Mouse (Mus musculus) hindbrain, embryonic 13.5 days (tissue): Measurements from ENCODE around the gene Fam3a. TPM values are rescaled to one million over a fixed set of nuclear protein-coding genes. Genes with fewer than 3 reads are reported as not detected.
"Not testable (repeated sequence)": the region's sequence is repeated elsewhere in the genome, so short reads cannot be mapped to it uniquely, and the experiment has no call there.

Experiments
- ATAC-seq: fragments of 200-750 bp; cut with Nextera tagmentation; 2 replicates; pipeline ENCODE4 v1.8.0; 2017; ENCODE audit warnings: moderate TSS enrichment; ENCODE audit not compliant: low FRiP score
- H3K27ac ChIP-seq: fragments of 300-500 bp; sonication (generic); 2 replicates; pipeline ENCODE4 v1.5.1; 2015; ENCODE audit warnings: inconsistent platforms, mild to moderate bottlenecking, moderate library complexity
- H3K27me3 ChIP-seq: fragments of 300-500 bp; sonication (generic); 2 replicates; pipeline ENCODE4 v1.6.1; 2015; ENCODE audit warnings: mild to moderate bottlenecking, inconsistent platforms
- H3K36me3 ChIP-seq: fragments of 300-500 bp; sonication (generic); 2 replicates; pipeline ENCODE4 v1.6.1; 2015; ENCODE audit warnings: mild to moderate bottlenecking, inconsistent platforms
- H3K4me1 ChIP-seq: fragments of 300-500 bp; sonication (generic); replicated peaks from 2 replicates; pipeline ENCODE4 v1.6.1; 2015; ENCODE audit warnings: inconsistent platforms
- H3K4me2 ChIP-seq: fragments of 300-500 bp; sonication (generic); 2 replicates; pipeline ENCODE4 v1.6.1; 2015; ENCODE audit warnings: inconsistent platforms, mild to moderate bottlenecking, moderate library complexity
- H3K4me3 ChIP-seq: fragments of 300-500 bp; sonication (generic); 2 replicates; pipeline ENCODE4 v1.5.1; 2015; ENCODE audit warnings: mild to moderate bottlenecking, inconsistent platforms
- H3K9ac ChIP-seq: fragments of 300-500 bp; sonication (generic); 2 replicates; pipeline ENCODE4 v1.6.1; 2015; ENCODE audit warnings: mild to moderate bottlenecking, inconsistent platforms
- H3K9me3 ChIP-seq: fragments of 300-500 bp; sonication (generic); 2 replicates; pipeline ENCODE4 v1.6.1; 2016; ENCODE audit warnings: inconsistent platforms
- WGBS: fragments of 180-500 bp; shearing (Covaris S2); methylation state at CpG from one replicate; pipeline ENCODE4 v1.1.7; 2015; 5-methylcytosine and 5-hydroxymethylcytosine counted together
- polyA plus RNA-seq: library from polyadenylated mRNA; unstranded; fragments of >200 nt; fragmentation: Nextera tagmentation; extraction: Ambion mirVana; gene quantifications from 2 replicates; pipeline ENCODE4 v1.2.1, GENCODE M21; 2015

Fam3a gene
- polyA plus RNA-seq, 1 experiment from 2014 or later, result 36.5 TPM

GRCm38 (mm10) chrX:74384451-74384850 is 8.6 kb downstream of the Fam3a start:
- 81% methylated on average over 2 of the region's 2 CpGs for WGBS
- Histone ChIP-seq H3K4me1 (no peaks in the 10 kb centered on the region), H3K9me3 (no peaks in the 10 kb centered on the region), H3K9ac (no peak overlapping the region), H3K4me2 (no peak overlapping the region), H3K36me3 (peaks cover 19% of the 10 kb centered on the region), H3K27me3 (no peaks in the 10 kb centered on the region), H3K27ac (no peak overlapping the region), H3K4me3 (no peak overlapping the region)
- no peak for ATAC-seq

GRCm38 (mm10) chrX:74372888-74373549 is 20.1 kb downstream of the Fam3a start, which contains the start of the genes Ubl4a and Slc10a3:
Gene Ubl4a, minus strand, starts transcription at chrX:74373218.
Gene Slc10a3, minus strand, starts transcription at chrX:74373349.
- WGBS, result 20% methylated on average over 32 of the region's 32 CpGs
- H3K36me3 ChIP-seq, result no peaks in the 10 kb centered on the region
- peak within 1 kb of the TSS; percentile 62 for H3K4me2 ChIP-seq
- peak within 1 kb of the TSS; percentile 43 for H3K4me3 ChIP-seq
- no peaks in the 10 kb centered on the region for H3K27me3 ChIP-seq
- ATAC-seq, result peak; percentile 92
- H3K9ac ChIP-seq, result peak within 1 kb of the TSS; percentile 65
- H3K27ac ChIP-seq, result no peak within 1 kb of the TSS
- no peaks in the 10 kb centered on the region for H3K9me3 ChIP-seq
- H3K4me1 ChIP-seq, result peaks cover 9% of the 10 kb centered on the region; the same call in 1 of the 2 replicates

GRCm38 (mm10) chrX:74368209-74368909 is 24.7 kb downstream of the Fam3a start:
- Histone ChIP-seq H3K27me3 (no peaks in the 10 kb centered on the region), H3K4me3 (peak overlapping the region; percentile 59), H3K36me3 (no peaks in the 10 kb centered on the region), H3K4me2 (peak overlapping the region; percentile 65), H3K27ac (peak overlapping the region; percentile 80), H3K4me1 (peaks cover 21% of the 10 kb centered on the region), H3K9ac (peak overlapping the region; percentile 82), H3K9me3 (no peaks in the 10 kb centered on the region)
- ATAC-seq, result peak; percentile 78
- WGBS, result 15% methylated on average over 25 of the region's 49 CpGs

- 68% methylated on average over 10 of the region's 10 CpGs for WGBS
- H3K4me3 ChIP-seq, result peak overlapping the region; percentile 59
- no peaks in the 10 kb centered on the region for H3K27me3 ChIP-seq
- H3K36me3 ChIP-seq, result no peaks in the 10 kb centered on the region
- peak overlapping the region; percentile 65 for H3K4me2 ChIP-seq
- 0 out of 2 replicates have a peak, but pooled peaks have one; percentile 6 for ATAC-seq
- no peaks in the 10 kb centered on the region for H3K9me3 ChIP-seq
- H3K4me1 ChIP-seq, result peaks cover 19% of the 10 kb centered on the region
- peak overlapping the region; percentile 82 for H3K9ac ChIP-seq
- peak overlapping the region; percentile 80; the same call in 1 of the 2 replicates for H3K27ac ChIP-seq
Observed at GRCm38 (mm10) chrX:74367512-74367911, 25.6 kb downstream of the Fam3a start.

- no peaks in the 10 kb centered on the region for H3K36me3 ChIP-seq
- no peaks in the 10 kb centered on the region for H3K4me1 ChIP-seq
- 59% methylated on average over 11 of the region's 11 CpGs for WGBS
- no peaks in the 10 kb centered on the region for H3K9me3 ChIP-seq
- H3K27ac ChIP-seq, result no peak overlapping the region
- no peak overlapping the region for H3K4me2 ChIP-seq
- H3K9ac ChIP-seq, result no peak overlapping the region
- H3K4me3 ChIP-seq, result no peak overlapping the region
- no peak for ATAC-seq
- H3K27me3 ChIP-seq, result no peaks in the 10 kb centered on the region
Observed at GRCm38 (mm10) chrX:74359171-74359570, 33.9 kb downstream of the Fam3a start.

GRCm38 (mm10) chrX:74357069-74357468 is 36.0 kb downstream of the Fam3a start:
- H3K9ac ChIP-seq, H3K36me3 ChIP-seq, H3K4me2 ChIP-seq, H3K4me3 ChIP-seq, H3K27ac ChIP-seq, H3K9me3 ChIP-seq, ATAC-seq, H3K27me3 ChIP-seq, H3K4me1 ChIP-seq: not testable (repeated sequence)
- WGBS, result 84% methylated on average over 3 of the region's 3 CpGs

- H3K9ac ChIP-seq, result peak within 1 kb of the TSS; percentile 69
- H3K4me2 ChIP-seq, result peak within 1 kb of the TSS; percentile 59
- no peaks in the 10 kb centered on the region for H3K9me3 ChIP-seq
- H3K27ac ChIP-seq, result peak within 1 kb of the TSS; percentile 79
- peak within 1 kb of the TSS; percentile 45 for H3K4me3 ChIP-seq
- WGBS, result 30% methylated on average over 16 of the region's 22 CpGs
- 0 out of 2 replicates have a peak, but pooled peaks cover 4% of the 10 kb centered on the region for H3K4me1 ChIP-seq
- H3K27me3 ChIP-seq, result no peaks in the 10 kb centered on the region
- no peaks in the 10 kb centered on the region for H3K36me3 ChIP-seq
- peak; percentile 88 for ATAC-seq
Observed at GRCm38 (mm10) chrX:74353467-74353770, 39.7 kb downstream of the Fam3a start, which contains the start of gene Lage3. Gene Lage3, minus strand, starts transcription at chrX:74353618.

- H3K4me2 ChIP-seq, result peak overlapping the region; percentile 59
- peak; percentile 83 for ATAC-seq
- H3K4me1 ChIP-seq, result 0 out of 2 replicates have a peak, but pooled peaks cover 4% of the 10 kb centered on the region
- H3K36me3 ChIP-seq, result no peaks in the 10 kb centered on the region
- H3K27me3 ChIP-seq, result no peaks in the 10 kb centered on the region
- WGBS, result 19% methylated on average over 13 of the region's 13 CpGs
- H3K4me3 ChIP-seq, result peak overlapping the region; percentile 45
- peak overlapping the region; percentile 79 for H3K27ac ChIP-seq
- peak overlapping the region; percentile 69 for H3K9ac ChIP-seq
- no peaks in the 10 kb centered on the region for H3K9me3 ChIP-seq
Observed at GRCm38 (mm10) chrX:74352645-74353466, 40.2 kb downstream of the Fam3a start.

Other genes with a start within 250 kb of the Fam3a start
- gene Tex28, start 225.4 kb downstream of the Fam3a start, polyA plus RNA-seq, result not detected in 2 replicates
- 0.13 and 0.14 TPM in 2 replicates for gene Tktl1, start 216.0 kb downstream of the Fam3a start, polyA plus RNA-seq
- gene Flna, start 143.5 kb downstream of the Fam3a start, polyA plus RNA-seq, result 88.8 and 111 TPM in 2 replicates
- 16.9 and 18.3 TPM in 2 replicates for gene Emd, start 138.6 kb downstream of the Fam3a start, polyA plus RNA-seq
- 532 and 538 TPM in 2 replicates for gene Rpl10, start 122.5 kb downstream of the Fam3a start, polyA plus RNA-seq
- gene Taz, start 111.4 kb downstream of the Fam3a start, polyA plus RNA-seq, result 86.8 and 91.5 TPM in 2 replicates
- 3.6 and 5.2 TPM in 2 replicates for gene Dnase1l1, start 110.9 kb downstream of the Fam3a start, polyA plus RNA-seq
- gene Atp6ap1, start 96.2 kb downstream of the Fam3a start, polyA plus RNA-seq, result 218 and 223 TPM in 2 replicates
- gene Gdi1, start 88.3 kb downstream of the Fam3a start, polyA plus RNA-seq, result 963 and 1,001 TPM in 2 replicates
- gene Fam50a, start 80.2 kb downstream of the Fam3a start, polyA plus RNA-seq, result 58.2 and 59.1 TPM in 2 replicates
- 51.1 and 53.9 TPM in 2 replicates for gene Plxna3, start 64.2 kb downstream of the Fam3a start, polyA plus RNA-seq
- 79.4 and 79.8 TPM in 2 replicates for gene Lage3, start 39.7 kb downstream of the Fam3a start, polyA plus RNA-seq
- 61.6 and 64.0 TPM in 2 replicates for gene Ubl4a, start 20.1 kb downstream of the Fam3a start, polyA plus RNA-seq
- gene Slc10a3, start 19.9 kb downstream of the Fam3a start, polyA plus RNA-seq, result 8.2 and 8.5 TPM in 2 replicates
- 15.4 and 18.8 TPM in 2 replicates for gene Ikbkg, start within 50 bp of the Fam3a start, polyA plus RNA-seq
- 49.9 and 55.0 TPM in 2 replicates for gene G6pdx, start 35.9 kb upstream of the Fam3a start, polyA plus RNA-seq
- gene Gm6880, start 88.1 kb upstream of the Fam3a start, polyA plus RNA-seq, result not detected in 2 replicates
- gene Olfr1326-ps1, start 181.6 kb upstream of the Fam3a start, polyA plus RNA-seq, result not detected in 2 replicates
- not detected in 2 replicates for gene Olfr1325, start 199.4 kb upstream of the Fam3a start, polyA plus RNA-seq